Comparison of ENCODE assay signal across 11 mouse cellular contexts in genomic region chr7:114991255-114991654, GRCm38 (mm10).
DNase-seq lines count a peak whose midpoint lies in the region; ATAC-seq and TF ChIP-seq lines count a peak whose summit lies in the region.
"Had no signal": no experiment of that assay in that cellular context is flagged by ENCODE, and none has a peak within 500 bp of the region (broad histone marks: within the 10 kb centered on the region; RNA-seq: fewer than 3 reads in every experiment).

No protein-coding gene starts in this region.

- H3K27me3 ChIP-seq in heart, adult 2 months (ENCODE audit: control insufficient read depth, insufficient read depth, low read length): no peaks in the 10 kb centered on the region
- no peaks in the 10 kb centered on the region for H3K27me3 ChIP-seq in heart, embryonic 12.5 days (replicated peaks)
- H3K27me3 ChIP-seq: limb, embryonic 13.5 days had no signal

- H3K4me1 ChIP-seq in heart, adult 2 months (ENCODE audit: control insufficient read depth, insufficient read depth, low read length): peaks cover 4% of the 10 kb centered on the region
- H3K4me1 ChIP-seq in heart, embryonic 12.5 days (replicated peaks): peaks cover 12% of the 10 kb centered on the region
- H3K4me1 ChIP-seq: megakaryocyte, embryonic 14.5 days had no signal

- no peak overlapping the region for H3K4me2 ChIP-seq in heart, embryonic 12.5 days
- H3K4me2 ChIP-seq: limb, embryonic 13.5 days had no signal

- H3K9me3 ChIP-seq in heart, embryonic 12.5 days (replicated peaks): no peaks in the 10 kb centered on the region
- H3K9me3 ChIP-seq: limb, embryonic 13.5 days had no signal

- intact Hi-C loops in heart, adult 2 months (cut with DNase I): no loop called here

- 23% methylated on average over 5 of the region's 5 CpGs for WGBS in heart, adult 2 months
- 31% methylated on average over 5 of the region's 5 CpGs for WGBS in heart, embryonic 12.5 days

- no peaks in the 10 kb centered on the region for H3K79me2 ChIP-seq in heart, adult 2 months (replicated peaks; ENCODE audit: control insufficient read depth, insufficient read depth, low read length)

- H3K9ac ChIP-seq in heart, adult 2 months (ENCODE audit: low read depth, low read length): no peak overlapping the region
- no peak overlapping the region for H3K9ac ChIP-seq in heart, embryonic 12.5 days
- H3K9ac ChIP-seq: limb, embryonic 13.5 days had no signal

- TF ChIP-seq EP300 in heart, adult 2 months (IDR thresholded peaks at IDR 0.05; ENCODE audit: insufficient read depth, low read depth, low read length): no peak

- DNase-seq in heart, adult 2 months: peak; percentile 30 to 36
- DNase-seq in ovary, postnatal 36 days (ENCODE audit: low spot score): peak; percentile 19
- no peak for DNase-seq in ovary, postnatal 10 days (ENCODE audit: low spot score)
- DNase-seq in heart, adult 9 months (ENCODE audit: low spot score in 2 of 2): peak; percentile 11 to 37
- DNase-seq in testis, postnatal 10 days (ENCODE audit: low spot score): peak; percentile 77
- no peak for DNase-seq in right cerebral cortex, postnatal 14 days
- no peak for DNase-seq in spleen, postnatal 36 days (ENCODE audit: low spot score in 2 of 2)
- DNase-seq: right cerebral cortex, postnatal 4 days had no signal

- TF ChIP-seq CTCF in heart, adult 2 months (IDR thresholded peaks at IDR 0.05): no peak

- no peak for TF ChIP-seq POLR2A in heart, adult 2 months (IDR thresholded peaks at IDR 0.05; ENCODE audit: insufficient read depth, low read depth, low read length)

- no peak overlapping the region; the same call in 1 of the 2 replicates for H3K27ac ChIP-seq in heart, adult 2 months
- H3K27ac ChIP-seq in heart, embryonic 12.5 days (ENCODE audit: poor library complexity, severe bottlenecking): no peak overlapping the region
- H3K27ac ChIP-seq: limb, embryonic 13.5 days had no signal

- no peaks in the 10 kb centered on the region for H3K36me3 ChIP-seq in heart, adult 2 months (ENCODE audit: control insufficient read depth, insufficient read depth, low read length)
- no peaks in the 10 kb centered on the region for H3K36me3 ChIP-seq in heart, embryonic 12.5 days
- H3K36me3 ChIP-seq: limb, embryonic 13.5 days had no signal

- H3K4me3 ChIP-seq in heart, adult 2 months: no peak overlapping the region
- no peak overlapping the region for H3K4me3 ChIP-seq in heart, embryonic 12.5 days
- H3K4me3 ChIP-seq: limb, embryonic 13.5 days; megakaryocyte, embryonic 14.5 days had no signal

- no peak for ATAC-seq in heart, embryonic 12.5 days (ENCODE audit: insufficient number of reproducible peaks, low FRiP score)

Comparison
In these comparisons a context has a peak if more than half of its experiments do, and no peak if none do; other contexts are left out.
1. DNase-seq: peak in heart, adult 2 months (2 of 2), ovary, postnatal 36 days (single experiment), heart, adult 9 months (2 of 2) and testis, postnatal 10 days (single experiment); none in ovary, postnatal 10 days (single experiment), right cerebral cortex, postnatal 14 days (single experiment) and spleen, postnatal 36 days (0 of 2).